Mouse (Mus musculus) heart, adult 18-20 months (tissue): Measurements from ENCODE around the gene Thap4. TPM values are rescaled to one million over a fixed set of nuclear protein-coding genes. Genes with fewer than 3 reads are reported as not detected.
A peak's percentile ranks its signal among the peaks of the same experiment; 100 is the strongest.
"Not testable (repeated sequence)": the region's sequence is repeated elsewhere in the genome, so short reads cannot be mapped to it uniquely, and the experiment has no call there.

ENCODE experiments used
- DNase-seq, 2 experiments: peaks; one replicate each; pipeline ENCODE4 v3.0.0; 2021 to 2022; ENCODE audit warnings: mixed read lengths in 1 of 2
- long read RNA-seq, 2 experiments: library from polyadenylated mRNA; stranded (forward); transcript quantifications; one replicate each; pipeline ENCODE4 v2.0.0; 2021
- total RNA-seq, 2 experiments: library from RNA; stranded (reverse); gene quantifications; 2 replicates each; pipeline ENCODE4 v1.2.3; 2021

Gene Thap4
- total RNA-seq, result 10 to 100 TPM; 82.6 to 82.8 TPM
- long read RNA-seq, experiment 1, full-length matches to known transcripts, result 29 of 35 reads
- long read RNA-seq, experiment 1, partial matches to known transcripts, result 5 of 35 reads
- long read RNA-seq, experiment 1, other reads (novel, unspliced or antisense), result 1 of 35 reads
- long read RNA-seq, experiment 2, full-length matches to known transcripts, result 19 of 24 reads
- long read RNA-seq, experiment 2, partial matches to known transcripts, result 4 of 24 reads
- long read RNA-seq, experiment 2, other reads (novel, unspliced or antisense), result 1 of 24 reads

GRCm38 (mm10) chr1:93754573-93755290, at the start of gene Thap4:
Gene Thap4, minus strand, starts transcription at chr1:93754864.
- DNase-seq, result peak; percentile 92 to 95

- DNase-seq, result peak; percentile 99 to 100
Observed at GRCm38 (mm10) chr1:93803556-93804507, 49.2 kb upstream of the Thap4 start, which contains the start of gene Ing5. Gene Ing5, plus strand, starts transcription at chr1:93803965.

- DNase-seq, result no peak
Observed at GRCm38 (mm10) chr1:93802771-93803170, 48.1 kb upstream of the Thap4 start.

GRCm38 (mm10) chr1:93801741-93802238, 47.1 kb upstream of the Thap4 start, which contains the start of gene Dtymk:
Gene Dtymk, minus strand, starts transcription at chr1:93801934.
- peak; percentile 94 to 97 for DNase-seq

- DNase-seq, result no peak
Observed at GRCm38 (mm10) chr1:93800670-93801503, 46.2 kb upstream of the Thap4 start.

- no peak for DNase-seq
Observed at GRCm38 (mm10) chr1:93795886-93796285, 41.2 kb upstream of the Thap4 start.

GRCm38 (mm10) chr1:93794526-93794925, 39.9 kb upstream of the Thap4 start:
- no peak for DNase-seq

- peak in 1 of 2 experiments; percentile 17 for DNase-seq
Observed at GRCm38 (mm10) chr1:93786912-93787311, 32.2 kb upstream of the Thap4 start.

- DNase-seq, result no peak
Observed at GRCm38 (mm10) chr1:93776686-93777085, 22.0 kb upstream of the Thap4 start.

- DNase-seq, result peak in 1 of 2 experiments; percentile 4
Observed at GRCm38 (mm10) chr1:93769901-93770300, 15.2 kb upstream of the Thap4 start.

- DNase-seq, result no peak
Observed at GRCm38 (mm10) chr1:93767600-93767999, 12.9 kb upstream of the Thap4 start.

GRCm38 (mm10) chr1:93764871-93765591, 10.4 kb upstream of the Thap4 start:
- no peak for DNase-seq

GRCm38 (mm10) chr1:93763531-93763930, 8.9 kb upstream of the Thap4 start:
- DNase-seq, result not testable (repeated sequence)

- no peak for DNase-seq
Observed at GRCm38 (mm10) chr1:93760076-93760475, 5.4 kb upstream of the Thap4 start.

GRCm38 (mm10) chr1:93756154-93756553, 1.5 kb upstream of the Thap4 start:
- no peak for DNase-seq

- no peak for DNase-seq
Observed at GRCm38 (mm10) chr1:93755618-93756017, 954 bp upstream of the Thap4 start.

GRCm38 (mm10) chr1:93755291-93755610, 587 bp upstream of the Thap4 start:
- no peak for DNase-seq

GRCm38 (mm10) chr1:93753911-93754572, 622 bp downstream of the Thap4 start:
- no peak for DNase-seq

GRCm38 (mm10) chr1:93751290-93751689, 3.4 kb downstream of the Thap4 start, which contains the start of gene Atg4b:
Gene Atg4b, plus strand, starts transcription at chr1:93751500.
- DNase-seq, result no peak

GRCm38 (mm10) chr1:93748539-93748938, 6.1 kb downstream of the Thap4 start:
- no peak for DNase-seq
